Mouse (Mus musculus): ENCODE results near the gene Tmc6. TPM values are rescaled to one million over a fixed set of nuclear protein-coding genes. Genes with fewer than 3 reads are reported as not detected.

Gene Tmc6
- total and polyA plus RNA-seq, 3 experiments, result 16.8 to 28.4 (median 26.8) TPM

DNA sequence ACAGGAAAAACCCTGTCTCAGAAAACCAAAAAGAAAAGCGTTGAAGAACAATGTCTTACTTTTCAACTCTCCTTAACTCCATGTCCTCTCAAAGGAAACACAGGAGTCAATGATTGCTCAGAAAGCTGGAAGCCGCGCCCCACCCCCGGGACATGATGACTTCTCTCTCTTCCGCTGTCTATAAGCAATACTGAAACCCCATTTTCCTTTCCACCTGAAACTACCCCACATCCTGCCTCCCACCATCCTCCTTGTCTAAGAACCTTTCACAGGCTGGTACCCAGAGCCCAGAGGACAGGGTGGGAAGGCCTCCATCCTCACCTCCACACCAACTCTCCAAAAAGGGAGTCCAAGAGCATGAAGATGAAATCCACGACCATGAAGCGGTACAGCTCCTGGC is 9.6 kb downstream of the Tmc6 start:
- H3K4me3 ChIP-seq (replicated peaks in 1 of 3; ENCODE audit: low read depth in 2 of 3, low read length in 2 of 3, poor library complexity in 1 of 3), result no peak overlapping the region
- H3K27me3 ChIP-seq (replicated peaks), result no peaks in the 10 kb centered on the region
- TF ChIP-seq MAFK (IDR thresholded peaks at IDR 0.05; ENCODE audit: insufficient replicate concordance, low read length) (no peak), IRF4 (IDR thresholded peaks at IDR 0.05; ENCODE audit: low read depth, low read length) (0 out of 2 replicates have a peak, but pooled peaks have one; percentile 37), EP300 (IDR thresholded peaks at IDR 0.05; ENCODE audit: low read length) (peak; percentile 54)
- H3K4me1 ChIP-seq (ENCODE audit: control insufficient read depth in 1 of 2, insufficient read depth in 2 of 2), result peaks cover 20 to 70% of the 10 kb centered on the region in 2 experiments
- dilution Hi-C loops (cut with MboI; ENCODE audit: extremely low pct_ligation_motif_present, extremely low pct_unique_long_range_greater_than_20kb, low sequenced_read_pairs), result no loop called here
- no peak overlapping the region for H3K27ac ChIP-seq (ENCODE audit: insufficient read depth, low read depth)
- peaks cover 66 to 91% of the 10 kb centered on the region in 2 experiments for H3K36me3 ChIP-seq (replicated peaks in 1 of 2; ENCODE audit: control insufficient read depth in 1 of 2, insufficient read depth in 1 of 2, low read length in 1 of 2)
- DNase-seq (ENCODE audit: extremely low read depth), result no peak
- no peak overlapping the region for H3K4me2 ChIP-seq (ENCODE audit: insufficient read depth, low read depth, poor library complexity, severe bottlenecking)
- no peaks in the 10 kb centered on the region for H3K79me2 ChIP-seq (replicated peaks; ENCODE audit: control insufficient read depth, extremely low read depth, insufficient read depth, poor library complexity, severe bottlenecking)
- H3K9me3 ChIP-seq (replicated peaks; ENCODE audit: low read length), result no peaks in the 10 kb centered on the region
- H3K9ac ChIP-seq (ENCODE audit: insufficient read depth, low read depth), result no peak overlapping the region
- in situ Hi-C loops (cut with MboI; ENCODE audit: low pct_ligation_motif_present, low pct_unique_long_range_greater_than_20kb, low sequenced_read_pairs), result no loop called here

DNA sequence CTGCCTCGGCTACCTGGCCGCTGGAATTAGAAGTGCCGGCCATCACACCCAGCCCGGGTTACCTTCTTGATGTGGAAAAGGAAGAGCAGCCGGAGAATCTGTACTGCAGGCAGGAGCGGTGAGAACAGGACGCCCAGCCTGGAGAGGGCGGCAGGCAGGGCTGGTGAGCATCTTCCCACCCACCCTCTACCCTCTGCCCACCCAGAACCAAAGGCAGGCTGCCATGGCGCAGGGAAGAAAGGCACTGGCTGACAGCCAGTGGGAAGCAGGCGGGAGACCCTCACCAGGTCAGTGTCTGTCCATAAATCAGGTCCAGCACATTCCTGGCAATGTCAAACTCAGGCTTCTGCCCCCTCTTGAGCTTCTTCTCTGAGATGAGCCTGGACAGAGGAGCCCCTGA is 11.6 kb downstream of the Tmc6 start:
- no peak overlapping the region for H3K27ac ChIP-seq (ENCODE audit: insufficient read depth, low read depth)
- H3K27me3 ChIP-seq (replicated peaks), result no peaks in the 10 kb centered on the region
- no peaks in the 10 kb centered on the region for H3K9me3 ChIP-seq (replicated peaks; ENCODE audit: low read length)
- in situ Hi-C loops (cut with MboI; ENCODE audit: low pct_ligation_motif_present, low pct_unique_long_range_greater_than_20kb, low sequenced_read_pairs), result no loop called here
- H3K4me3 ChIP-seq (replicated peaks in 1 of 3; ENCODE audit: low read depth in 2 of 3, low read length in 2 of 3, poor library complexity in 1 of 3), result no peak overlapping the region
- dilution Hi-C loops (cut with MboI; ENCODE audit: extremely low pct_ligation_motif_present, extremely low pct_unique_long_range_greater_than_20kb, low sequenced_read_pairs), result no loop called here
- H3K79me2 ChIP-seq (replicated peaks; ENCODE audit: control insufficient read depth, extremely low read depth, insufficient read depth, poor library complexity, severe bottlenecking), result no peaks in the 10 kb centered on the region
- H3K36me3 ChIP-seq (replicated peaks in 1 of 2; ENCODE audit: control insufficient read depth in 1 of 2, insufficient read depth in 1 of 2, low read length in 1 of 2), result peaks cover 66 to 90% of the 10 kb centered on the region in 2 experiments
- H3K4me2 ChIP-seq (ENCODE audit: insufficient read depth, low read depth, poor library complexity, severe bottlenecking), result no peak overlapping the region
- no peak overlapping the region for H3K9ac ChIP-seq (ENCODE audit: insufficient read depth, low read depth)
- peaks cover 20 to 68% of the 10 kb centered on the region in 2 experiments for H3K4me1 ChIP-seq (ENCODE audit: control insufficient read depth in 1 of 2, insufficient read depth in 2 of 2)
- no peak for DNase-seq (ENCODE audit: extremely low read depth)
- TF ChIP-seq PAX5 (IDR thresholded peaks at IDR 0.05; ENCODE audit: low read length) (no peak), MEF2A (IDR thresholded peaks at IDR 0.05; ENCODE audit: borderline replicate concordance, low read depth, low read length) (no peak), GABPA (IDR thresholded peaks at IDR 0.05; ENCODE audit: insufficient replicate concordance, low read depth, low read length) (no peak)

DNA sequence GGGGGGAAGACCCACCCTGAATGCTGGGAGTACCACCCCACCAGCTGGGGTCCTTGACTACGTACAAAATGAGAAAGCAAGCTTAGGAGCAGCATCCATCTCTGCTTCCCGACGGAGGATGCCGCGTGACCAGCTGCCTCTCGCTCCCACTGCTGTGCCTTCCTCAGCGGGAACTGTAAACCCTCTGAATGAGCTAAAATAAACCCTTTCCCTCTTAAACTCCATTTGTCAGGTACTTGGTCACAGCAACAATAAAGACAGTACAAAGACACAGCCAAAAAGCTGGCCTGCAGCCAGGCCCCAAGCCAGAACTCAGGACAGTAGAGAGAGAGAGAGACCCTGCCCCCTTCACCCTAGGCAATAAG is 12.3 kb downstream of the Tmc6 start:
- peaks cover 68 to 90% of the 10 kb centered on the region in 2 experiments for H3K36me3 ChIP-seq (replicated peaks in 1 of 2; ENCODE audit: control insufficient read depth in 1 of 2, insufficient read depth in 1 of 2, low read length in 1 of 2)
- peaks cover 20 to 67% of the 10 kb centered on the region in 2 experiments for H3K4me1 ChIP-seq (ENCODE audit: control insufficient read depth in 1 of 2, insufficient read depth in 2 of 2)

More for the DNA sequence above, 12.3 kb downstream of the Tmc6 start:
- Histone ChIP-seq H3K79me2 (replicated peaks; ENCODE audit: control insufficient read depth, extremely low read depth, insufficient read depth, poor library complexity, severe bottlenecking) (no peaks in the 10 kb centered on the region), H3K27me3 (replicated peaks) (no peaks in the 10 kb centered on the region), H3K27ac (ENCODE audit: insufficient read depth, low read depth) (no peak overlapping the region), H3K9me3 (replicated peaks; ENCODE audit: low read length) (no peaks in the 10 kb centered on the region), H3K4me3 (replicated peaks in 1 of 3; ENCODE audit: low read depth in 2 of 3, low read length in 2 of 3, poor library complexity in 1 of 3) (no peak overlapping the region), H3K9ac (ENCODE audit: insufficient read depth, low read depth) (no peak overlapping the region), H3K4me2 (ENCODE audit: insufficient read depth, low read depth, poor library complexity, severe bottlenecking) (no peak overlapping the region)
- no peak for TF ChIP-seq TBP (conservative IDR thresholded peaks at IDR 0.05; ENCODE audit: low read depth, low read length)
- no peak for TF ChIP-seq USF1 (IDR thresholded peaks at IDR 0.05; ENCODE audit: low read depth, low read length)
- TF ChIP-seq NELFE (IDR thresholded peaks at IDR 0.05; ENCODE audit: low read depth, low read length), result no peak
- no peak for TF ChIP-seq SIN3A (IDR thresholded peaks at IDR 0.05; ENCODE audit: low read length)
- TF ChIP-seq RAD21 (IDR thresholded peaks at IDR 0.05; ENCODE audit: low read depth, low read length), result no peak
- TF ChIP-seq SMC3 (IDR thresholded peaks at IDR 0.05; ENCODE audit: low read depth, low read length), result no peak
- no peak for TF ChIP-seq ZMIZ1 (IDR thresholded peaks at IDR 0.05; ENCODE audit: low read depth, low read length)
- no peak for TF ChIP-seq MXI1 (IDR thresholded peaks at IDR 0.05; ENCODE audit: low read depth, low read length)
- TF ChIP-seq MAX (IDR thresholded peaks at IDR 0.05; ENCODE audit: low read length), result no peak
- TF ChIP-seq KAT2A (IDR thresholded peaks at IDR 0.05; ENCODE audit: insufficient replicate concordance, low read length), result no peak
- no peak for TF ChIP-seq CTCF (conservative IDR thresholded peaks at IDR 0.05 in 1 of 2, IDR thresholded peaks at IDR 0.05 in 1 of 2; ENCODE audit: low read depth in 2 of 2, low read length in 2 of 2)
- TF ChIP-seq USF2 (conservative IDR thresholded peaks at IDR 0.05; ENCODE audit: low read depth, low read length), result no peak
- no peak for TF ChIP-seq HCFC1 (IDR thresholded peaks at IDR 0.05; ENCODE audit: low read depth, low read length)
- in situ Hi-C loops (cut with MboI; ENCODE audit: low pct_ligation_motif_present, low pct_unique_long_range_greater_than_20kb, low sequenced_read_pairs), result no loop called here
- no peak for DNase-seq (ENCODE audit: extremely low read depth)
- dilution Hi-C loops (cut with MboI; ENCODE audit: extremely low pct_ligation_motif_present, extremely low pct_unique_long_range_greater_than_20kb, low sequenced_read_pairs), result no loop called here

All from CH12.LX (cell line).